Mouse (Mus musculus): ENCODE data around the gene Zfp157. TPM values are rescaled to one million over a fixed set of nuclear protein-coding genes. Genes with fewer than 3 reads are reported as not detected.

Gene Zfp157
- 16.2 and 19.4 TPM in 2 replicates for polyA plus RNA-seq (2015; fragmentation: Nextera tagmentation; extraction: Ambion mirVana)

DNA sequence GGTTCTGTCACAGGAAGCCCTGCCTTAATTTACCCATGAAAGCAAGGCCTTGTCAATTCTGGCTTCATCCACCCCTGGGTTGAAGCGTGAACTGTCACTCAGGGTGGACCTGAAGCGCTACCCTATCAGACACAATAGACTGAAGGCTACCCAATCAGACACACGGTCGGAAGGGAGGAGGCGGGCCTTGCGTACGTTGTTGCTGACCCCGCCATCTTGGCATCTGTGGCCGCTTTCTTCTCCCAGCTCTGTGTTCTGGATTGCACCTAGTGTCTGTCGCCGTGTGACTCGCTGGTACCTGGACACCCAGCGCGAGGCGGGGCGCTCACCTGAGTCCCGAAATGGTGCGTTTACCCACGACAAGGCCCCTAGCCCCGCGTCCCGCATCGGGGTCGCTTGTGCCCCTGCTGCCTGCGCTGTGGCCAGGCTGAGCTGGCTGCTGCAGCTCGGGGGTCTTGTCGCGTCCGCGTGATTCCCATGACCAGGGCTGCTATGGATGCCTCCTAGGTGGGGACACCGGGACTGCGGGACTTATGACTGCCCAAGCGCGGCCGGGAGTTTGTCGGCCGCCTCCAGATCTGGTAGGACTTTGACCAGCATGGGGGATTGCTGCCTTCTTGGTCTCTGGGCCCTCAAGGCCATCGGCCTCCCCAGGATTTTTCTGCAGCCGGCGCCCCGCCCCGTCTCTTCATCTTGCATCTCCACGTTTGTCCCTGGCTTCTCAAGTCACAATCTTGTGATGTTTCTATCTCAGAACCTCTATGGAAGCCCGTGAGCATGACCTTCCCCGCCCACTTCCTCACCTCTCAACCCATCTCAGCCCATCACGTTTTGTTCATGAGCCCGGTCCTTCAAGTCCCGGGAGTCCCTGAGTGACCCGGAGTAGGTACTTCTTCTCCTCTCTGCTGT, at the start of gene Zfp157:
Gene Zfp157 (plus strand): TSS at position 183 of the 909 bp plus-strand sequence.

Other genes starting within 250 kb of the Zfp157 start
- 6.1 and 7.2 TPM in 2 replicates for gene Mblac1, start 247.2 kb upstream of the Zfp157 start, polyA plus RNA-seq (2015; fragmentation: Nextera tagmentation; extraction: Ambion mirVana)
- gene Nxpe5, start 215.6 kb upstream of the Zfp157 start, polyA plus RNA-seq (2015; fragmentation: Nextera tagmentation; extraction: Ambion mirVana), result 0.22 and 0.44 TPM in 2 replicates
- 145 and 181 TPM in 2 replicates for gene Lamtor4, start 186.0 kb upstream of the Zfp157 start, polyA plus RNA-seq (2015; fragmentation: Nextera tagmentation; extraction: Ambion mirVana)
- 5.3 and 6.4 TPM in 2 replicates for gene BC037034, start 177.4 kb upstream of the Zfp157 start, polyA plus RNA-seq (2015; fragmentation: Nextera tagmentation; extraction: Ambion mirVana)
- 1.0 and 1.4 TPM in 2 replicates for gene Gal3st4, start 168.6 kb upstream of the Zfp157 start, polyA plus RNA-seq (2015; fragmentation: Nextera tagmentation; extraction: Ambion mirVana)
- 0.22 and 0.28 TPM in 2 replicates for gene Gm43720, start 161.5 kb upstream of the Zfp157 start, polyA plus RNA-seq (2015; fragmentation: Nextera tagmentation; extraction: Ambion mirVana)
- gene Gpc2, start 161.5 kb upstream of the Zfp157 start, polyA plus RNA-seq (2015; fragmentation: Nextera tagmentation; extraction: Ambion mirVana), result 4.1 and 5.5 TPM in 2 replicates
- gene Stag3, start 161.2 kb upstream of the Zfp157 start, polyA plus RNA-seq (2015; fragmentation: Nextera tagmentation; extraction: Ambion mirVana), result 0.80 and 1.1 TPM in 2 replicates
- 0.17 and 0.57 TPM in 2 replicates for gene Pvrig, start 99.5 kb upstream of the Zfp157 start, polyA plus RNA-seq (2015; fragmentation: Nextera tagmentation; extraction: Ambion mirVana)
- not detected in 2 replicates for gene 1700123K08Rik, start 123.2 kb downstream of the Zfp157 start, polyA plus RNA-seq (2015; fragmentation: Nextera tagmentation; extraction: Ambion mirVana)
- 42.0 and 57.3 TPM in 2 replicates for gene Zfp68, start 178.3 kb downstream of the Zfp157 start, polyA plus RNA-seq (2015; fragmentation: Nextera tagmentation; extraction: Ambion mirVana)
- 4.2 and 5.3 TPM in 2 replicates for gene A430033K04Rik, start 181.4 kb downstream of the Zfp157 start, polyA plus RNA-seq (2015; fragmentation: Nextera tagmentation; extraction: Ambion mirVana)

All from adrenal gland, postnatal 0 days (tissue).